Mouse (Mus musculus): ENCODE measurements around the gene Phactr3.

- TF ChIP-seq EP300 (IDR thresholded peaks at IDR 0.05), result no peak
- no peak for TF ChIP-seq CTCF (IDR thresholded peaks at IDR 0.05)
These were observed 65.5 kb downstream of the Phactr3 start for GRCm38 (mm10) chr2:178184251-178184650.
